Mouse (Mus musculus) kidney, adult 18-20 months (tissue): Measurements from ENCODE around the gene Atf6b.
A peak's percentile ranks its signal among the peaks of the same experiment; 100 is the strongest.

Experiments
- DNase-seq: peaks from one replicate; pipeline ENCODE4 v3.0.0; 2021

Gene Atf6b

GRCm38 (mm10) chr17:34649106-34649864, 2.3 kb downstream of the Atf6b start:
- no peak for DNase-seq

GRCm38 (mm10) chr17:34650781-34651180, 3.8 kb downstream of the Atf6b start:
- DNase-seq, result no peak

- peak; percentile 63 for DNase-seq
These were observed 4.7 kb downstream of the Atf6b start for GRCm38 (mm10) chr17:34651507-34652221.

- DNase-seq, result no peak
These were observed 5.6 kb downstream of the Atf6b start for GRCm38 (mm10) chr17:34652546-34652945.

- DNase-seq, result no peak
These were observed 6.0 kb downstream of the Atf6b start for GRCm38 (mm10) chr17:34652985-34653384.

- DNase-seq, result peak; percentile 65
These were observed 6.9 kb downstream of the Atf6b start for GRCm38 (mm10) chr17:34653746-34654285.

GRCm38 (mm10) chr17:34654392-34654791, 7.4 kb downstream of the Atf6b start:
- no peak for DNase-seq

GRCm38 (mm10) chr17:34655160-34655559, 8.2 kb downstream of the Atf6b start:
- peak; percentile 72 for DNase-seq

GRCm38 (mm10) chr17:34655581-34655991, 8.6 kb downstream of the Atf6b start:
- DNase-seq, result peak; percentile 83

GRCm38 (mm10) chr17:34656666-34657065, 9.7 kb downstream of the Atf6b start:
- no peak for DNase-seq

- DNase-seq, result no peak
These were observed 10.3 kb downstream of the Atf6b start for GRCm38 (mm10) chr17:34657271-34657670.

GRCm38 (mm10) chr17:34658145-34658544, 11.2 kb downstream of the Atf6b start:
- DNase-seq, result no peak

- no peak for DNase-seq
These were observed 11.6 kb downstream of the Atf6b start for GRCm38 (mm10) chr17:34658591-34658990.

GRCm38 (mm10) chr17:34659181-34659896, 12.4 kb downstream of the Atf6b start:
- DNase-seq, result no peak

- DNase-seq, result no peak
These were observed 12.9 kb downstream of the Atf6b start for GRCm38 (mm10) chr17:34659897-34660214.

GRCm38 (mm10) chr17:34660259-34660820, 13.4 kb downstream of the Atf6b start:
- no peak for DNase-seq

GRCm38 (mm10) chr17:34661121-34661591, 14.2 kb downstream of the Atf6b start:
- DNase-seq, result peak; percentile 65

GRCm38 (mm10) chr17:34662468-34662867, 15.5 kb downstream of the Atf6b start:
- no peak for DNase-seq

GRCm38 (mm10) chr17:34662978-34663377, 16.0 kb downstream of the Atf6b start:
- DNase-seq, result no peak

- DNase-seq, result no peak
These were observed 16.6 kb downstream of the Atf6b start for GRCm38 (mm10) chr17:34663558-34663957.

GRCm38 (mm10) chr17:34664472-34664871, 17.5 kb downstream of the Atf6b start:
- DNase-seq, result no peak

GRCm38 (mm10) chr17:34670235-34670634, 23.3 kb downstream of the Atf6b start, which contains the start of gene Tnxb:
TSS of gene Tnxb (plus strand) at chr17:34670535.
- DNase-seq, result no peak
